Mouse (Mus musculus): Measurements from ENCODE around the gene Ank3. TPM values are rescaled to one million over a fixed set of nuclear protein-coding genes. Genes with fewer than 3 reads are reported as not detected.
A peak's percentile ranks its signal among the peaks of the same experiment; 100 is the strongest.

The Ank3 gene
- polyA plus RNA-seq, 1 experiment from 2014 or later = 76.6 TPM

- 90% methylated on average over 8 of the region's 8 CpGs for WGBS
- Histone ChIP-seq H3K27ac (replicated peaks) (no peak overlapping the region), H3K9ac (no peak overlapping the region), H3K27me3 (no peaks in the 10 kb centered on the region), H3K4me1 (replicated peaks) (peaks cover 20% of the 10 kb centered on the region), H3K4me3 (no peak overlapping the region), H3K4me2 (no peak overlapping the region), H3K9me3 (no peaks in the 10 kb centered on the region), H3K36me3 (peaks cover 4% of the 10 kb centered on the region; the same call in 1 of the 2 replicates)
- ATAC-seq (ENCODE audit: low FRiP score, low read depth) = no peak
These were observed 456.1 kb downstream of the Ank3 start for GRCm38 (mm10) chr10:69854587-69855185.

GRCm38 (mm10) chr10:69858011-69858410 lies 459.4 kb downstream of the Ank3 start:
- Histone ChIP-seq H3K4me1 (replicated peaks) (peaks cover 22% of the 10 kb centered on the region), H3K36me3 (no peaks in the 10 kb centered on the region), H3K9me3 (no peaks in the 10 kb centered on the region), H3K4me3 (no peak overlapping the region), H3K4me2 (no peak overlapping the region), H3K9ac (no peak overlapping the region), H3K27ac (replicated peaks) (peak overlapping the region; percentile 79; the same call in 1 of the 2 replicates), H3K27me3 (no peaks in the 10 kb centered on the region)
- 87% methylated on average over 9 of the region's 9 CpGs for WGBS
- ATAC-seq (ENCODE audit: low FRiP score, low read depth) = no peak

- peaks cover 21% of the 10 kb centered on the region for H3K4me1 ChIP-seq (replicated peaks)
- no peaks in the 10 kb centered on the region for H3K36me3 ChIP-seq
- no peak overlapping the region for H3K4me3 ChIP-seq
- H3K27ac ChIP-seq (replicated peaks) = peak overlapping the region; percentile 79
- no peaks in the 10 kb centered on the region for H3K9me3 ChIP-seq
- 7% methylated on average over 4 of the region's 4 CpGs for WGBS
- ATAC-seq (ENCODE audit: low FRiP score, low read depth) = peak; percentile 82
- H3K27me3 ChIP-seq = no peaks in the 10 kb centered on the region
- H3K9ac ChIP-seq = no peak overlapping the region
- H3K4me2 ChIP-seq = 0 out of 2 replicates have a peak overlapping the region, but pooled peaks have one; percentile 1
These were observed 460.5 kb downstream of the Ank3 start for GRCm38 (mm10) chr10:69858897-69859605.

- Histone ChIP-seq H3K27ac (replicated peaks) (peak overlapping the region; percentile 79), H3K36me3 (no peaks in the 10 kb centered on the region)
- 64% methylated on average over 7 of the region's 7 CpGs for WGBS
These were observed 461.4 kb downstream of the Ank3 start for GRCm38 (mm10) chr10:69859848-69860479.

GRCm38 (mm10) chr10:69862829-69863228 lies 464.3 kb downstream of the Ank3 start:
- Histone ChIP-seq H3K4me1 (replicated peaks) (peaks cover 27% of the 10 kb centered on the region), H3K4me2 (no peak overlapping the region), H3K4me3 (no peak overlapping the region), H3K27me3 (no peaks in the 10 kb centered on the region), H3K9me3 (no peaks in the 10 kb centered on the region), H3K9ac (no peak overlapping the region), H3K36me3 (no peaks in the 10 kb centered on the region), H3K27ac (replicated peaks) (no peak overlapping the region)
- 62% methylated on average over 8 of the region's 8 CpGs for WGBS
- no peak for ATAC-seq (ENCODE audit: low FRiP score, low read depth)

More at GRCm38 (mm10) chr10:69859848-69860479, 461.4 kb downstream of the Ank3 start:
- no peaks in the 10 kb centered on the region for H3K27me3 ChIP-seq
- ATAC-seq (ENCODE audit: low FRiP score, low read depth) = no peak
- H3K9ac ChIP-seq = no peak overlapping the region
- no peak overlapping the region for H3K4me3 ChIP-seq
- no peaks in the 10 kb centered on the region for H3K9me3 ChIP-seq
- peaks cover 21% of the 10 kb centered on the region for H3K4me1 ChIP-seq (replicated peaks)
- H3K4me2 ChIP-seq = no peak overlapping the region

GRCm38 (mm10) chr10:69870348-69870747 lies 471.8 kb downstream of the Ank3 start:
- no peaks in the 10 kb centered on the region for H3K27me3 ChIP-seq
- H3K4me3 ChIP-seq = no peak overlapping the region
- H3K36me3 ChIP-seq = peaks cover 8% of the 10 kb centered on the region
- 0 out of 2 replicates have a peak, but pooled peaks have one; percentile 70 for ATAC-seq (ENCODE audit: low FRiP score, low read depth)
- 9% methylated on average over 5 of the region's 5 CpGs for WGBS
- no peaks in the 10 kb centered on the region for H3K9me3 ChIP-seq
- no peak overlapping the region for H3K27ac ChIP-seq (replicated peaks)
- 0 out of 2 replicates have a peak, but pooled peaks cover 6% of the 10 kb centered on the region for H3K4me1 ChIP-seq (replicated peaks)
- no peak overlapping the region for H3K4me2 ChIP-seq
- no peak overlapping the region for H3K9ac ChIP-seq

GRCm38 (mm10) chr10:69870947-69871346 lies 472.4 kb downstream of the Ank3 start:
- no peak overlapping the region for H3K9ac ChIP-seq
- no peaks in the 10 kb centered on the region for H3K9me3 ChIP-seq
- H3K4me3 ChIP-seq = no peak overlapping the region
- H3K4me2 ChIP-seq = no peak overlapping the region
- H3K27me3 ChIP-seq = no peaks in the 10 kb centered on the region
- WGBS = 78% methylated on average over 14 of the region's 14 CpGs
- 0 out of 2 replicates have a peak, but pooled peaks cover under 1% of the 10 kb centered on the region for H3K4me1 ChIP-seq (replicated peaks)
- ATAC-seq (ENCODE audit: low FRiP score, low read depth) = no peak
- peaks cover 8% of the 10 kb centered on the region for H3K36me3 ChIP-seq
- no peak overlapping the region for H3K27ac ChIP-seq (replicated peaks)

- 55% methylated on average over 10 of the region's 10 CpGs for WGBS
- Histone ChIP-seq H3K9ac (no peak overlapping the region), H3K36me3 (peaks cover 11% of the 10 kb centered on the region)
These were observed 473.7 kb downstream of the Ank3 start for GRCm38 (mm10) chr10:69872182-69872741.

GRCm38 (mm10) chr10:69872892-69873291 lies 474.3 kb downstream of the Ank3 start:
- no peak overlapping the region for H3K4me2 ChIP-seq
- H3K36me3 ChIP-seq = peaks cover 15% of the 10 kb centered on the region
- 87% methylated on average over 5 of the region's 5 CpGs for WGBS
- H3K4me1 ChIP-seq (replicated peaks) = no peaks in the 10 kb centered on the region
- H3K9me3 ChIP-seq = no peaks in the 10 kb centered on the region
- no peak for ATAC-seq (ENCODE audit: low FRiP score, low read depth)
- no peak overlapping the region for H3K27ac ChIP-seq (replicated peaks)
- no peaks in the 10 kb centered on the region for H3K27me3 ChIP-seq
- H3K4me3 ChIP-seq = no peak overlapping the region
- no peak overlapping the region for H3K9ac ChIP-seq

More at GRCm38 (mm10) chr10:69872182-69872741, 473.7 kb downstream of the Ank3 start:
- Histone ChIP-seq H3K4me1 (replicated peaks) (no peaks in the 10 kb centered on the region), H3K9me3 (no peaks in the 10 kb centered on the region), H3K4me2 (no peak overlapping the region), H3K27ac (replicated peaks) (0 out of 2 replicates have a peak overlapping the region, but pooled peaks have one; percentile 23), H3K27me3 (no peaks in the 10 kb centered on the region), H3K4me3 (no peak overlapping the region)
- no peak for ATAC-seq (ENCODE audit: low FRiP score, low read depth)

- Histone ChIP-seq H3K27ac (replicated peaks) (no peak overlapping the region), H3K27me3 (no peaks in the 10 kb centered on the region), H3K9ac (no peak overlapping the region), H3K4me1 (replicated peaks) (no peaks in the 10 kb centered on the region), H3K4me3 (no peak overlapping the region), H3K9me3 (no peaks in the 10 kb centered on the region), H3K4me2 (no peak overlapping the region), H3K36me3 (peaks cover 7% of the 10 kb centered on the region)
- ATAC-seq (ENCODE audit: low FRiP score, low read depth) = no peak
- 57% methylated on average over 14 of the region's 14 CpGs for WGBS
These were observed 476.2 kb downstream of the Ank3 start for GRCm38 (mm10) chr10:69874806-69875205.

- Histone ChIP-seq H3K36me3 (peaks cover 54% of the 10 kb centered on the region), H3K4me1 (replicated peaks) (no peaks in the 10 kb centered on the region), H3K9me3 (no peaks in the 10 kb centered on the region), H3K4me2 (no peak overlapping the region), H3K4me3 (no peak overlapping the region), H3K9ac (no peak overlapping the region), H3K27me3 (no peaks in the 10 kb centered on the region), H3K27ac (replicated peaks) (no peak overlapping the region)
- no peak for ATAC-seq (ENCODE audit: low FRiP score, low read depth)
- WGBS = 91% methylated on average over 4 of the region's 4 CpGs
These were observed 485.5 kb downstream of the Ank3 start for GRCm38 (mm10) chr10:69883935-69884680.
